Mouse (Mus musculus) heart, adult 2 months (tissue): Measurements from ENCODE around the gene Runx1. TPM values are rescaled to one million over a fixed set of nuclear protein-coding genes. Genes with fewer than 3 reads are reported as not detected.

Experiments used
- DNase-seq, 2 experiments: peaks; one replicate each; pipeline ENCODE4 v3.0.0; 2021
- H3K27ac ChIP-seq: fragments of 200-600 bp; 2 replicates; pipeline ENCODE4 v1.8.1; 2022
- H3K27me3 ChIP-seq: fragments of 200-500 bp; 2 replicates; pipeline ENCODE4 v1.6.1; 2012; ENCODE audit warnings: mild to moderate bottlenecking, low read length, inconsistent platforms, mixed read lengths; ENCODE audit not compliant: control insufficient read depth, insufficient read depth
- H3K36me3 ChIP-seq: fragments of 200-500 bp; 2 replicates; pipeline ENCODE4 v1.6.1; 2012; ENCODE audit warnings: low read length, inconsistent platforms; ENCODE audit not compliant: control insufficient read depth, insufficient read depth
- H3K4me1 ChIP-seq: fragments of 200-500 bp; 2 replicates; pipeline ENCODE4 v1.6.1; 2011; ENCODE audit warnings: low read length; ENCODE audit not compliant: control insufficient read depth, insufficient read depth
- H3K4me3 ChIP-seq: fragments of 200-600 bp; 2 replicates; pipeline ENCODE4 v1.8.1; 2022
- H3K79me2 ChIP-seq: fragments of 200-500 bp; replicated peaks from 2 replicates; pipeline ENCODE4 v1.6.1; 2012; ENCODE audit warnings: mild to moderate bottlenecking, inconsistent platforms, low read length, moderate library complexity, mixed read lengths; ENCODE audit not compliant: control insufficient read depth, insufficient read depth
- H3K9ac ChIP-seq: fragments of 200-500 bp; 2 replicates; pipeline ENCODE4 v1.6.1; 2012; ENCODE audit warnings: low read depth, mild to moderate bottlenecking, control low read depth, inconsistent platforms, low read length, mixed read lengths
- CTCF ChIP-seq: fragments of 200-600 bp; IDR thresholded peaks from 2 replicates; pipeline ENCODE4 v1.8.1; 2022; ENCODE audit warnings: antibody characterized with exemption, mild to moderate bottlenecking, moderate library complexity
- EP300 ChIP-seq: fragments of 200-500 bp; IDR thresholded peaks from 2 replicates; pipeline ENCODE4 v1.6.1; 2011; ENCODE audit warnings: low read depth, low read length, control low read depth; ENCODE audit not compliant: insufficient read depth
- POLR2A ChIP-seq: fragments of 200-500 bp; IDR thresholded peaks from 2 replicates; pipeline ENCODE4 v1.6.1; 2011; ENCODE audit warnings: mild to moderate bottlenecking, low read depth, low read length, control low read depth; ENCODE audit not compliant: insufficient read depth
- WGBS: fragments of 180-500 bp; shearing (Covaris S2); methylation state at CpG from one replicate; pipeline ENCODE4 v1.1.7; 2018; 5-methylcytosine and 5-hydroxymethylcytosine counted together
- intact Hi-C: fragments of 180-260 bp; cut with DNase I; formaldehyde crosslinking; loops from one replicate; pipeline ENCODE4 v1.15.1; 2025
- polyA plus RNA-seq: library from polyadenylated mRNA; depleted of rRNA; stranded (reverse); fragments of >200 nt; gene quantifications from 2 replicates; pipeline ENCODE4 v1.2.3, GENCODE M21; 2012
- total RNA-seq, 2 experiments: library from RNA; stranded (reverse); gene quantifications; 2 replicates each; pipeline ENCODE4 v1.2.3; 2021

Gene Runx1
- total and polyA plus RNA-seq, 3 experiments = 1.8 to 2.4 (median 2.1) TPM

GRCm38 (mm10) chr16:92668807-92669206 lies 157.1 kb downstream of the Runx1 start:
- DNase-seq = no peak
- Histone ChIP-seq H3K27me3 (no peaks in the 10 kb centered on the region; the same call in 1 of the 2 replicates), H3K79me2 (no peaks in the 10 kb centered on the region), H3K36me3 (no peaks in the 10 kb centered on the region), H3K9ac (no peak overlapping the region), H3K4me3 (no peak overlapping the region), H3K4me1 (no peaks in the 10 kb centered on the region), H3K27ac (no peak overlapping the region)
- no peak for TF ChIP-seq EP300
- no peak for TF ChIP-seq POLR2A
- no peak for TF ChIP-seq CTCF
- intact Hi-C loops = no loop called here

DNA sequence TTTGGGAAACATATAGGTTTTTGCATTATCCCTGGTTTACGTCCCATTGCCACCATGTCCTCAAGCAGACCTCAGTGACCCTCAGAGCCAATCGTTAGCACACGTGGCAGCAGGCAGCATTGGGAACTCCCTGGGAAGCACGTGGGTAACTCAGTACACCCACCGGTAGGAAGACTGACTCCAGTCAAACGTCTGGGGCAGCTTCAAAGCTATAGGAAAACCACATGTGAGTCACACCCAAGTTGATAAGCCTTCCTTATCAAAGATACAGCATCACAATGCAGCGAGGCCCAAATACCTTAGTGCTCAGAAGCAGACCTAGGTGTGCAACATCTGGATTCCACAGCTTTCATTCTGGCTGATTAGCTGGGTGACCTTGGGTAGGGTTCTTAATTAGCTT lies 164.2 kb downstream of the Runx1 start:
- DNase-seq = no peak
- Histone ChIP-seq H3K79me2 (no peaks in the 10 kb centered on the region), H3K36me3 (no peaks in the 10 kb centered on the region), H3K4me1 (no peaks in the 10 kb centered on the region), H3K27ac (no peak overlapping the region), H3K4me3 (no peak overlapping the region), H3K9ac (no peak overlapping the region), H3K27me3 (no peaks in the 10 kb centered on the region)
- no peak for TF ChIP-seq EP300
- TF ChIP-seq CTCF = no peak
- TF ChIP-seq POLR2A = no peak
- intact Hi-C loops = no loop called here
- 54% methylated on average over 7 of the region's 7 CpGs for WGBS

GRCm38 (mm10) chr16:92656750-92657149 lies 169.2 kb downstream of the Runx1 start:
- 95% methylated on average over 5 of the region's 5 CpGs for WGBS
- DNase-seq = no peak
- Histone ChIP-seq H3K4me3 (no peak overlapping the region), H3K36me3 (no peaks in the 10 kb centered on the region), H3K4me1 (no peaks in the 10 kb centered on the region), H3K9ac (no peak overlapping the region), H3K79me2 (no peaks in the 10 kb centered on the region), H3K27me3 (no peaks in the 10 kb centered on the region), H3K27ac (no peak overlapping the region)
- no peak for TF ChIP-seq CTCF
- no peak for TF ChIP-seq EP300
- TF ChIP-seq POLR2A = no peak
- intact Hi-C loops = no loop called here

GRCm38 (mm10) chr16:92654294-92654950 lies 171.5 kb downstream of the Runx1 start:
- TF ChIP-seq EP300 (no peak), POLR2A (no peak)
- no peak overlapping the region for H3K9ac ChIP-seq
- H3K4me1 ChIP-seq = no peaks in the 10 kb centered on the region
- H3K4me3 ChIP-seq = no peak overlapping the region
- no peaks in the 10 kb centered on the region for H3K36me3 ChIP-seq
- WGBS = 63% methylated on average over 5 of the region's 5 CpGs
- no peaks in the 10 kb centered on the region for H3K27me3 ChIP-seq
- intact Hi-C loops = no loop called here
- H3K79me2 ChIP-seq = no peaks in the 10 kb centered on the region
- DNase-seq = no peak
- no peak overlapping the region for H3K27ac ChIP-seq

GRCm38 (mm10) chr16:92653816-92654215 lies 172.1 kb downstream of the Runx1 start:
- no peaks in the 10 kb centered on the region for H3K27me3 ChIP-seq
- H3K79me2 ChIP-seq = no peaks in the 10 kb centered on the region
- H3K4me3 ChIP-seq = no peak overlapping the region
- TF ChIP-seq POLR2A = no peak
- TF ChIP-seq EP300 = no peak
- no peak for TF ChIP-seq CTCF
- H3K9ac ChIP-seq = no peak overlapping the region
- intact Hi-C loops = no loop called here
- H3K36me3 ChIP-seq = no peaks in the 10 kb centered on the region
- no peak overlapping the region for H3K27ac ChIP-seq
- no peaks in the 10 kb centered on the region for H3K4me1 ChIP-seq
- DNase-seq = no peak
- 45% methylated on average over 5 of the region's 5 CpGs for WGBS

GRCm38 (mm10) chr16:92651256-92651655 lies 174.7 kb downstream of the Runx1 start:
- no peak for DNase-seq
- WGBS = 89% methylated on average over 3 of the region's 3 CpGs

More at GRCm38 (mm10) chr16:92651256-92651655, 174.7 kb downstream of the Runx1 start:
- Histone ChIP-seq H3K79me2 (no peaks in the 10 kb centered on the region), H3K9ac (no peak overlapping the region), H3K27me3 (no peaks in the 10 kb centered on the region), H3K36me3 (no peaks in the 10 kb centered on the region), H3K4me1 (no peaks in the 10 kb centered on the region), H3K27ac (no peak overlapping the region), H3K4me3 (no peak overlapping the region)
- no peak for TF ChIP-seq POLR2A
- no peak for TF ChIP-seq EP300
- no peak for TF ChIP-seq CTCF
- intact Hi-C loops = no loop called here
